Mouse (Mus musculus) 3T3-L1 (cell line): ENCODE measurements around the gene Ccdc96.

Source experiments
- DNase-seq: peaks from one replicate; pipeline ENCODE4 v3.0.0-alpha.2; 2015; ENCODE audit warnings: low read depth, low spot score

Gene Ccdc96

GRCm38 (mm10) chr5:36484171-36484990, at the start of gene Ccdc96, which contains the start of gene Tada2b:
Gene Ccdc96 (plus strand): TSS chr5:36484588.
Gene Tada2b (minus strand): TSS chr5:36484285.
- DNase-seq: peak; percentile 98

- DNase-seq: no peak
These were observed 47.5 kb upstream of the Ccdc96 start for GRCm38 (mm10) chr5:36436858-36437257.

GRCm38 (mm10) chr5:36440741-36441140, 43.6 kb upstream of the Ccdc96 start:
- no peak for DNase-seq

GRCm38 (mm10) chr5:36444611-36445010, 39.8 kb upstream of the Ccdc96 start:
- DNase-seq: no peak

- DNase-seq: no peak
These were observed 39.4 kb upstream of the Ccdc96 start for GRCm38 (mm10) chr5:36445028-36445427.

GRCm38 (mm10) chr5:36446166-36446890, 38.1 kb upstream of the Ccdc96 start:
- no peak for DNase-seq

DNA sequence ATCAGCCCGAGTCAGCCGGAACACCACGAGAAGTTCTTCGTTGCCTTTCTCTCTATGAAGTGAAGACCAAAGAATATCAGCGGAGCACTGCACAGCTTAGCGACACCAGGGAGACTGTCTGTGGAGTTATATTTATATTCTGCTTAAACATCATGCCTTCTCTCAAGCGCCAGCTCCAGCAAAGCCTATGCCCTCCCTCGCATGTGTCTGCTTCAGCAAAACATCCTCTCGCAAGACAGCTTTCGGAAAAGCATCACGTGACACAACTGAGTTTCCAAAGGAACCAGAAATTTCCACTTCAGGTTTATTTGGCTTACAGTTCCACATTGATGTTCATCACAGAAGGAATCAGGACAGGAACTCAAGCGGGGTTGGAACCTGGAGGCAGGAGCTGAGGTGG, 36.5 kb upstream of the Ccdc96 start:
- no peak for DNase-seq

- no peak for DNase-seq
These were observed 34.6 kb upstream of the Ccdc96 start for GRCm38 (mm10) chr5:36449710-36450358.

GRCm38 (mm10) chr5:36451119-36451518, 33.3 kb upstream of the Ccdc96 start:
- no peak for DNase-seq

DNA sequence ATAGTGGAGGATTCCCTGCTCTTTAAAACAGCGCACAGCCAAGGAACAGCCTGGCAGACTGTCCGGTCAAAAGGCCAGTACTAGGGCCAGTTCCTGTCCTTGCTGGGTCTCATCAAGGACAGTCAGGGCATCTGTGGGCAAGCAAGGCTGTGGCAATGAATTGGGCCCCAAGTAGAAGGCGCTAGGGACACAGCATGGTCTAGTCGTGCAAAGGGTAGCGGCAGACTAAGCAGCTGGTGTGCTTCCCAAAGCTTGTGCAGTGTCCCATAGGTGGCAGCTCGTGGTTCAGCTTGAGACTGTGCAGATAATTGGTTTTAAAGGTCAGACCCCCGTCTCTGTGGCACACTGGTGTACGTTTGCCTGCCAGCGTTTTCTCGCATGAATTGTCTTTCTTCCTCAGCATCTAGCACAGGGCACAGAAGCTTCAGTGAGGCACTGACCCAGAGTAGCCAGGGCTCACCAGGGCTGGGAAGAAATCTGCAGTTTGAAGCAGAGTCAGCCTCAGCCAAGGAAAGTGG, 32.5 kb upstream of the Ccdc96 start:
- no peak for DNase-seq

DNA sequence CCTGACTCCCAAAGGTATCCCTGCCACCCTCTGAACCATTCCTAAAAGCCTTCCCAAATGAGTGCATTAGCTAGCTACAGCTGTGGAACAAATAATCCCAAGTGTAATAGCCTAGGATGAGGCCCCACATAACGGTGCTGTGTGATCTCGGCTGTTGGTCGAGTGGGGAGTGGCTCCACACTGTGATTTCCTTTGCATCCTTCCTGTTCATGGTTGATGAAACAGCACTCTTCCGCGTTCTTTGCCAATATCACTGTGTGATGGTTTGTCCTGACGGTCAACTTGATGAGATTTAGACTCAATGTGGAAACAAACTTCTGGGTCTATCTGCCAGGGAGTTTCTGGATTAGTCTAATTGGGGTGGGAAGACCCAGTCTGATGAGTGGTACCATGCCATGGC, 31.6 kb upstream of the Ccdc96 start:
- DNase-seq: no peak

DNA sequence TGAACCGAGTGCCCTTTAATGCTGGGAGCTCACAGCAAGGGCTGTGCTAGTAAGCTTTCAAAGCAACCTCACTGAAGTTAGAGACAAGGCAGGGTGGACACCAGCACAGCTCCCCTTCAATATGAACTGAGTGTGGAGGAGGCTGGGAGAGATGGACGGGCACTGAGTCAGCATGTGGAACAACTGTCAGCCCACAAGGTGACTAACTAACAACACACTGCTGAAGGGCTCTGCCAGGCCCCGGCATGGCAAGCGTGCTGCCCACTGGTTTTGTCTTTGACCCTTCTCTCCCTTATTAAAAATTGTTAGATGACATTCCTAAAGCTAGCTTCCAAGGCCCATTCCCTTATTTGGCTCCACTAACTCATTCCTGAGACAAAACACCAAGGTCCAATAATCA, 26.7 kb upstream of the Ccdc96 start:
- peak; percentile 75 for DNase-seq

DNA sequence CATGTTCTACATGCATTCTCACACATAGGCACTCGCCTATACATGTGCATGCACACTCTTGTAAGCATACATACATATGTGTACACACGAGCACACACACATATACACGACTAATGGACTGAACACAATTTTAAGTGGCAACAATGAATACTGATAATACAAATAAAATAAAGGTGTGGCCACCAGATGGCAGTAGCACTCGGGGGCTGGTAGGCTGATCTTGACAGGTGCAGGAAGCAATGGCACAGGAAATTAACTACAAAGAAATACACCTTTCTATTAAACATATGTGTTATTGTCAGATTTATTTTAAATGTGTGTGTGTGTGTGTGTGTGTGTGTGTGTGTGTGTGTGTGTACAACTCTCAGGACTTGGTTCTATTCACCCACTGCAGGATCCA, 25.5 kb upstream of the Ccdc96 start:
- peak; percentile 75 for DNase-seq

DNA sequence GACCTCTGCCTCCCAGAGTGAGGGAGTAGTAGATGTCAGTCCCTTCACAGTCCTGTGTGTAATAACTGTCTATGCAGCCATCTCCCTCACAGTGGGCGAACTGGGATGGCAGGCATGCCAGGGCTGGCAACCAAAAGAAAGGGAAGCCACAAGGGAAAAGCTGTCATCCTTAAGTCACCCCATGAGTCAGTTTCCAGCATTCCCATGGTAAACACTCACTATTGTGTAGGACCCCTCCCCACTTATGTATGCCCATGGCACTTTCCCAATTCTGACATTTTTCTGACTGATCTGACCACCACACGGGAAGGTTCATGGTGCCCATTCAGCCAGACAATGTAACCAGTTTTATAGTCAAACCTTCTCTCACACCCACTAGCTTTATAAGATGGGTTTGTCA, 23.7 kb upstream of the Ccdc96 start:
- peak; percentile 52 for DNase-seq

DNA sequence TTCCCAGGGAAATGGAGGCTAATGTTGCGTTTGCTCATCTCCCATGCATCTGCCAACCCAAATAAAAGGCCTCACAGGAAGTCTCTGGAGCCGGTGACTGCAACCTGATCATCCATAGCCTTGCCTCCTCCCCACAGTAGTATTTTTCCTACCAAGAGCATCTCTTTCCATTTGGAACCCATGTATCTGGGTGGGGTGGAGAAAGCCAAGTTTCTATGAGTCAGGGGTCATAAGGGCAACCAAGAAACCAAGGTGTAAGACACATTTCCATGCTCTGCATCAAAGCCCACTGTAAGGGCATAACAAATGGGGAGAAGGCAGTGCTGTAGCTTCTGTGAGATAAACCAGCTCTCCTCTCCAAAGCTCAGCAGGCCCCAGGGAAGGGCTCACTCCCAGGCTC, 23.2 kb upstream of the Ccdc96 start:
- DNase-seq: peak; percentile 90

GRCm38 (mm10) chr5:36462810-36463209, 21.6 kb upstream of the Ccdc96 start:
- peak; percentile 77 for DNase-seq

GRCm38 (mm10) chr5:36463391-36463790, 21.0 kb upstream of the Ccdc96 start:
- DNase-seq: no peak

DNA sequence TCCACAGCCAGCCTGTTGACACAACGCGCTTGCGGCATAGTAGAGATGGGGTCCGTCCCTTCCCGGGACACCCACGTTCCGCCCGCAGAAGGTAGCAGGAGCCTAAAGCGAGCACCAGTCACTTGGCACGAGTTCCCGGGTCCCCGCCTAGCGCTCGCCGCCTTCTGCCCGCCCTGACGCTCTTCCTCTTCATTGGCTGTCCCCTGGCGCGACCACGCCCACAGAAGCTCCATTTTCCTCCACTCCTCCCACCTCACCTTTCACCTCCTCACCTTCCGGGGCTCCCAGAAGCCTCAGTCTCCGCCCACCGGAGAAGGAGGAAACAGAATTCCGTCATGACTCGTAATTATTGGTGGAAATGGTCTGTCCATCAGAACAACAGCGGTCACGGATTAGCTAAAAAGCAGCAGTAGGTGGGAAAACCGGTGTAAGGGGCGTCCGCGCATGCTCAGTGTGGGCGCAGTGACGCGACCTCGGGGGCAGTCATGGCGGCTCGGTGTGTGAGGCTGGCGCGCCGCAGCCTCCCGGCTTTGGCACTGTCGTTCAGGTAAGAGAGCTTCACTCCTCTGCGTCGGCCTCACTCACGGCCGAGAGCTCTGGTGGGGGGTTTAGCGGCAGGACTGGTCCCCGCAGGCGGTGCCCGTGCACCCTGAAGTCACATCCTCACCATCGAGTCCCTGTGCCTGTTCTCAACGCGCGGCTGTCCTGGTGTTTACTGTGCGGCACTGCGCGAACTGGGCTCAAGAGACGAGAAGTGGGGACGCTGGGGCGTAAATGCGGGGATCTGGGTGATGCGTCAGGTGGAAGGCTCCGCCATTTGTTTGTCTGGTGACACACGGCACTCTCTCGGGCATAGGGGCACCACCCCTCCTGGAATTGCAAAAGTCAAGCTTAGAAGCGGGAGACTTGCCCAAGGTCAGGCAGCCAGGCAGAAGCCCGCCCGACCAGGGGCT, 19.4 kb upstream of the Ccdc96 start, which contains the start of gene Grpel1:
TSS of gene Grpel1 (plus strand) at position 290 of the 953 bp plus-strand sequence.
- DNase-seq: peak; percentile 100

DNA sequence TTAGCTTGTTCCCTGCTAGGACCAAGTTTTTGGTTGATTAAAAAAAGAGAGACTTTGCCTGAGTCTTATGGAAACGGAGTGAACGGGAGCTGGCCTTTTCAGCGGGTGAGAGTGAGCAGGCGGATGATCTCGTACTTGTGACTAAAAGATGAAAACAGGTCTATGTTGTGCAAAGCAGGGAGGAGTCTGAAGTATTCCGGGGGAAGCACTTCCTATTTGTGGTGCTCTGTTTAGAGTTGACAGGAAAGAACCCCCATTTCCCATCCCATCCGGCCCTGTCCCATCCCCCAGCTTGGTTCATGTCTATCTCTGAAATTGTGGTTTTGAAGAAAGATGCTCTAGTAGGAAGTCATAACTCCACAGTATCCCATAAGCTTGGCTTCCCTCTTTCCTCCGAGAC, 18.5 kb upstream of the Ccdc96 start:
- no peak for DNase-seq

- DNase-seq: no peak
These were observed 13.2 kb upstream of the Ccdc96 start for GRCm38 (mm10) chr5:36471206-36471605.
